Mouse (Mus musculus) megakaryocyte, embryonic 14.5 days (primary cell): Measurements from ENCODE around the gene Gfm1.

Experiments used
- FLI1 ChIP-seq: IDR thresholded peaks from 2 replicates; pipeline ENCODE4 v1.6.1; 2012; ENCODE audit warnings: low read length, inconsistent platforms, mixed read lengths
- GATA1 ChIP-seq: IDR thresholded peaks from 3 replicates; pipeline ENCODE4 v1.6.1; 2012; ENCODE audit warnings: mixed read lengths, low read length, inconsistent platforms, borderline replicate concordance

DNA sequence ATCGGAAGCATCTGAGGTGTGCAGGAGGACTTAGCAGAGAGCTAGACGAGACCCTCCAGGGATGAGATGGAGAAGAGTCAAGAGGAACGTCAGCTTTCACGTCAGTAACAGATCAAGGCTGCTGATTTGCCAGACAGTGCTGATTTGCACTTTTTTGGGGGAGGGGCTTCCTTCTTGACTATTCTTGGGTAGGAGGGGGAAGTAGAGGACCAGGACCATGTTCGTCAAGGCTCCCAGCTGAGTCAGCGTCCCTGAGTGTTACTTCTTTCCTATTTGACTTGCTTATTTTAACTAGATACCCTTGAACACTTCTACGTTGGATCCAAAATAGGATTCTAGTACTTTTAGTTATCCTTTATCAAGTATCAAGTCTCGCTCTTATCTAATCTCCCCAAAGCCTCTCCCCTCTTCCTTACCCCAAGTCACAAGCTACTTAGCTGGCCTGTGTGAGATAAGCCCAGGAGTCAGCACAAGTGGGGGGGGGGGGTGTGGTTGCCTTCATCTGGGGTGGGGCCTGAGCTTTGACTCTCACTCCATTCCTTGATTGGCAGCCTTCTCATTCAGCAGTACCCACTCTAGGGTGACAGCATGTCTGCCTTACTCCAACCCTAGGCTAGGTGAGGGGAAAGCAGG is 69.0 kb downstream of the Gfm1 start:
- TF ChIP-seq GATA1 (no peak), FLI1 (no peak)
